Mouse (Mus musculus) midbrain, embryonic 10.5 days (tissue): Measurements from ENCODE around the gene Ms4a4b. TPM values are rescaled to one million over a fixed set of nuclear protein-coding genes. Genes with fewer than 3 reads are reported as not detected.
"Not testable (repeated sequence)": the region's sequence is repeated elsewhere in the genome, so short reads cannot be mapped to it uniquely, and the experiment has no call there.

Experiments used
- DNase-seq: peaks from one replicate; pipeline ENCODE4 v3.0.0-alpha.2; 2017; ENCODE audit warnings: low spot score
- H3K27ac ChIP-seq: fragments of 300-500 bp; sonication (generic); replicated peaks from 2 replicates; pipeline ENCODE4 v1.5.1; 2016; ENCODE audit warnings: mild to moderate bottlenecking
- H3K27me3 ChIP-seq: fragments of 300-500 bp; sonication (generic); 2 replicates; pipeline ENCODE4 v1.6.1; 2016; ENCODE audit warnings: low read depth, mild to moderate bottlenecking; ENCODE audit not compliant: poor library complexity, severe bottlenecking
- H3K36me3 ChIP-seq: fragments of 300-500 bp; sonication (generic); 2 replicates; pipeline ENCODE4 v1.6.1; 2016; ENCODE audit warnings: mild to moderate bottlenecking, moderate library complexity
- H3K4me1 ChIP-seq: fragments of 300-500 bp; sonication (generic); 2 replicates; pipeline ENCODE4 v1.6.1; 2016
- H3K4me3 ChIP-seq: fragments of 300-500 bp; sonication (generic); 2 replicates; pipeline ENCODE4 v1.5.1; 2016; ENCODE audit warnings: mild to moderate bottlenecking, moderate library complexity
- H3K9me3 ChIP-seq: fragments of 300-500 bp; sonication (generic); replicated peaks from 2 replicates; pipeline ENCODE4 v1.6.1; 2016; ENCODE audit warnings: mild to moderate bottlenecking
- WGBS: fragments of 180-500 bp; shearing (Covaris S2); methylation state at CpG from one replicate; pipeline ENCODE4 v1.1.7; 2016; 5-methylcytosine and 5-hydroxymethylcytosine counted together
- polyA plus RNA-seq: library from polyadenylated mRNA; unstranded; fragments of >200 nt; fragmentation: Nextera tagmentation; extraction: Ambion mirVana; gene quantifications from 2 replicates; pipeline ENCODE4 v1.2.1, GENCODE M21; 2016

Gene Ms4a4b
- polyA plus RNA-seq, 1 experiment from 2014 or later, result not detected

- Histone ChIP-seq H3K4me1 (no peaks in the 10 kb centered on the region), H3K27ac (no peak overlapping the region), H3K36me3 (no peaks in the 10 kb centered on the region), H3K4me3 (no peak overlapping the region), H3K9me3 (no peaks in the 10 kb centered on the region), H3K27me3 (no peaks in the 10 kb centered on the region)
- no peak for DNase-seq
- 92% methylated on average over 6 of the region's 6 CpGs for WGBS
Measured at GRCm38 (mm10) chr19:11496361-11496760, 53.0 kb downstream of the Ms4a4b start.

DNA sequence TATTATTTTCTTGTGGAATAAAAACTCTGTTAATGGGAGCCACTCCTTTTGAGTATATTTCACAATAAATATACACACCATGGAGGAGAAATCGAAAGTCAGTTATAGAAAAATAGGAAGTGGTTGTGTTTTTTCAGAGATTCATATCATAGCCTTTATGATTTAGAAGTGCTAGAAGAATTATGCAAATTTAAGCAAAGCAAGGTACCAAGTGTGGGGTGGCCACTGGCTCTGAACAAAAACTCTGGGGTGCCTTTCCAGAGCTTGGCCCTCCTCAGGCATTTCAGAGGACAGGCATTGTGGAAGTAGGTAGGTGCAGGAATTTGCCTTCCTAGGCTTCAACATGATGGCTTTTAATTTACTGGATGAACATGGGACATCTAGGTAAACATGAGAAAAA, 53.9 kb downstream of the Ms4a4b start:
- H3K27me3 ChIP-seq, DNase-seq, H3K4me3 ChIP-seq, H3K36me3 ChIP-seq, H3K4me1 ChIP-seq, H3K27ac ChIP-seq, H3K9me3 ChIP-seq: not testable (repeated sequence)
- WGBS, result 84% methylated on average over 1 of the region's 1 CpGs

- WGBS, result 93% methylated on average over 1 of the region's 1 CpGs
- H3K4me3 ChIP-seq, result no peak overlapping the region
- H3K9me3 ChIP-seq, result no peaks in the 10 kb centered on the region
- H3K27ac ChIP-seq, result no peak overlapping the region
- DNase-seq, result no peak
- no peaks in the 10 kb centered on the region for H3K36me3 ChIP-seq
- no peaks in the 10 kb centered on the region for H3K27me3 ChIP-seq
- H3K4me1 ChIP-seq, result no peaks in the 10 kb centered on the region
Measured at GRCm38 (mm10) chr19:11500796-11501195, 57.4 kb downstream of the Ms4a4b start.

GRCm38 (mm10) chr19:11501326-11501725, 58.0 kb downstream of the Ms4a4b start:
- no peaks in the 10 kb centered on the region for H3K36me3 ChIP-seq
- WGBS, result 91% methylated on average over 4 of the region's 4 CpGs
- no peaks in the 10 kb centered on the region for H3K9me3 ChIP-seq
- no peaks in the 10 kb centered on the region for H3K4me1 ChIP-seq
- no peak for DNase-seq
- H3K27me3 ChIP-seq, result no peaks in the 10 kb centered on the region
- H3K27ac ChIP-seq, result no peak overlapping the region
- H3K4me3 ChIP-seq, result no peak overlapping the region

- 88% methylated on average over 1 of the region's 1 CpGs for WGBS
- Histone ChIP-seq H3K36me3 (no peaks in the 10 kb centered on the region), H3K27me3 (no peaks in the 10 kb centered on the region)
Measured at GRCm38 (mm10) chr19:11504857-11505256, 61.5 kb downstream of the Ms4a4b start.

DNA sequence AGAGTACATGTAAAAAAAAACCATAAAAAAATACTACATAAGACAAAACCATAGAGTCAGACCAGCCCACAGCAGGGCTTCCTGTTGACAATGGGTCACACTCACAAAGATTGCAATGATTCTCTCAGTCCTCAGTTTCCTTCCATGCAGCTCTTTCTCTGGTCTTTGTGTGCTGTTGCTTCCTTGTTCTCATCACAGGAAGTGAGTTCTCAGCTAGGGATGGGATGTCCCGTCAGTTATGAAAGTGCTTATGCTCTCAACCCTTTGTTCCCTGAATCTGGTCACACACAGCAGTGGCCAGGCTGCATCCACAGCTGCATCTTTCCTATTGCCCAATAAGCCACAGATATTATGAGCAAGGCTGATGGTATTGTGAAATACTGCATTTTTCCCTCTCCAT, 70.1 kb downstream of the Ms4a4b start:
- DNase-seq, result no peak
- Histone ChIP-seq H3K27ac (no peak overlapping the region), H3K27me3 (no peaks in the 10 kb centered on the region), H3K9me3 (no peaks in the 10 kb centered on the region), H3K4me1 (no peaks in the 10 kb centered on the region), H3K4me3 (no peak overlapping the region), H3K36me3 (no peaks in the 10 kb centered on the region)
- 84% methylated on average over 1 of the region's 1 CpGs for WGBS

More at GRCm38 (mm10) chr19:11504857-11505256, 61.5 kb downstream of the Ms4a4b start:
- Histone ChIP-seq H3K9me3 (no peaks in the 10 kb centered on the region), H3K27ac (no peak overlapping the region), H3K4me3 (no peak overlapping the region), H3K4me1 (no peaks in the 10 kb centered on the region)
- no peak for DNase-seq

GRCm38 (mm10) chr19:11516246-11516645, 72.9 kb downstream of the Ms4a4b start, which contains the start of gene Ms4a6b:
Gene Ms4a6b (plus strand): TSS chr19:11516512.
- no peaks in the 10 kb centered on the region for H3K36me3 ChIP-seq
- no peak for DNase-seq

More at GRCm38 (mm10) chr19:11516246-11516645, 72.9 kb downstream of the Ms4a4b start, which contains the start of gene Ms4a6b:
- H3K4me3 ChIP-seq, result no peak within 1 kb of the TSS
- no peak within 1 kb of the TSS for H3K27ac ChIP-seq
- no peaks in the 10 kb centered on the region for H3K27me3 ChIP-seq
- no peaks in the 10 kb centered on the region for H3K9me3 ChIP-seq
- no peaks in the 10 kb centered on the region for H3K4me1 ChIP-seq

Other genes with a start within 250 kb of the Ms4a4b start
- not detected in 2 replicates for gene Ms4a13, start 246.8 kb upstream of the Ms4a4b start, polyA plus RNA-seq
- gene Ms4a12, start 211.1 kb upstream of the Ms4a4b start, polyA plus RNA-seq, result not detected in 2 replicates
- 0.04 TPM in 1 of 2 replicates, not detected in the other for gene Ms4a1, start 177.3 kb upstream of the Ms4a4b start, polyA plus RNA-seq
- not detected in 2 replicates for gene Ms4a5, start 159.7 kb upstream of the Ms4a4b start, polyA plus RNA-seq
- not detected in 2 replicates for gene Ms4a14, start 129.1 kb upstream of the Ms4a4b start, polyA plus RNA-seq
- 0.37 and 0.89 TPM in 2 replicates for gene Ms4a7, start 107.4 kb upstream of the Ms4a4b start, polyA plus RNA-seq
- 0.90 and 3.7 TPM in 2 replicates for gene Ms4a4a, start 68.0 kb upstream of the Ms4a4b start, polyA plus RNA-seq
- gene Ms4a4c, start 38.8 kb upstream of the Ms4a4b start, polyA plus RNA-seq, result 0.20 TPM in 1 of 2 replicates, not detected in the other
- 2.0 and 2.2 TPM in 2 replicates for gene Ms4a6c, start 25.8 kb downstream of the Ms4a4b start, polyA plus RNA-seq
- gene Gm8369, start 42.4 kb downstream of the Ms4a4b start, polyA plus RNA-seq, result not detected in 2 replicates
- gene Ms4a6b, start 73.0 kb downstream of the Ms4a4b start, polyA plus RNA-seq, result 2.3 and 3.0 TPM in 2 replicates
- gene Ms4a4d, start 93.2 kb downstream of the Ms4a4b start, polyA plus RNA-seq, result 0.31 and 0.99 TPM in 2 replicates
- gene Ms4a6d, start 161.3 kb downstream of the Ms4a4b start, polyA plus RNA-seq, result 1.4 and 2.5 TPM in 2 replicates
- not detected in 2 replicates for gene Ms4a2, start 180.2 kb downstream of the Ms4a4b start, polyA plus RNA-seq
- gene Ms4a3, start 197.3 kb downstream of the Ms4a4b start, polyA plus RNA-seq, result not detected in 2 replicates
- not detected in 2 replicates for gene Oosp2, start 217.0 kb downstream of the Ms4a4b start, polyA plus RNA-seq
- not detected in 2 replicates for gene Oosp1, start 247.6 kb downstream of the Ms4a4b start, polyA plus RNA-seq